Mouse (Mus musculus): ENCODE results near the gene Plvap. TPM values are rescaled to one million over a fixed set of nuclear protein-coding genes. Genes with fewer than 3 reads are reported as not detected.

Plvap gene
- polyA plus RNA-seq, 1 experiment from 2014 or later, result 6.5 TPM

DNA sequence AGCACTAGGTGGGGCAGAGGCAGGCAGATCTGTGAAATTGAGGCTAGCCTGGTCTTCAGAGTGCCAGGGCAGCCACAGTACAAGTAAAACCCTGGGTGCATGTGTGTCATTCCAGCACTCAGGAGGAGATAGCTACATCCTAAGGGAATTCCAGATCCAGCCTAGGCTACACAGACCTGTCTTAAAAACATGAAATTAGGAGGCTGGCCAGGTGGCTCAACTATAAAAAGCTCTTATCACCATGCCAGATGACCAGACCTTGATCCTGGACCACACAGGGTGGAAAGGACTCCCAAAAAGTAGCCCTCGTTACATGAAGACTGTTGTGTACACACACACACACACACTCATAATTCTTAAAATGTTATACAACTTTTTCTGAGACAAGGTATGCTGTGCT, 43.6 kb downstream of the Plvap start:
- Histone ChIP-seq H3K27me3 (ENCODE audit: control insufficient read depth, insufficient read depth, low read depth, low read length) (no peaks in the 10 kb centered on the region), H3K36me3 (ENCODE audit: control insufficient read depth, insufficient read depth, low read length) (peaks cover 14% of the 10 kb centered on the region), H3K4me3 (ENCODE audit: low read depth, low read length) (no peak overlapping the region), H3K4me2 (ENCODE audit: low read length) (no peak overlapping the region), H3K4me1 (ENCODE audit: control insufficient read depth, insufficient read depth, low read length) (peaks cover 29% of the 10 kb centered on the region), H3K27ac (ENCODE audit: low read length) (no peak overlapping the region), H3K9ac (ENCODE audit: low read depth, low read length) (no peak overlapping the region), H3K9me3 (replicated peaks; ENCODE audit: control insufficient read depth, low read length, poor library complexity, severe bottlenecking) (no peaks in the 10 kb centered on the region)
- ATAC-seq, result no peak
- 94% methylated on average over 1 of the region's 1 CpGs for WGBS

DNA sequence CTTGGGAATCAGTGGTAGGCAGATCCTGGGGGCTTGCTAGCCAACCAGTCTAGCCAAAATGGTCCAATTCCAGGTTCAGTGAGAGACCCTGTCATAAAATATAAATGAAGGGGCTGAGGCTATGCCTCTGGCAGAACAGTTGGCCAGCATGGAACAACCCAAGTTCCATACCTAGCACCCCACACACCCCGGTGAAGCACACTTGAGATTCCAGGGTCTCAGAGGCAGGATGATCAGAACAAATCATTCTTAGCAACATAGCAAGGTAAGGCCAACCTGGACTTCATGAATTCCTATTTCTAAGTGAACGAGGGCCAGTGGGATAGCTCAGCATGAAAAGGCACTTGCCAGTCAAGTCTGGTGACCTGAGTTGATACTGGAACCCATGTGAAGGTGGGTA, 44.4 kb downstream of the Plvap start:
- ATAC-seq, result no peak
- no peak overlapping the region for H3K4me2 ChIP-seq (ENCODE audit: low read length)
- no peaks in the 10 kb centered on the region for H3K9me3 ChIP-seq (replicated peaks; ENCODE audit: control insufficient read depth, low read length, poor library complexity, severe bottlenecking)
- H3K4me3 ChIP-seq (ENCODE audit: low read depth, low read length), result no peak overlapping the region
- H3K36me3 ChIP-seq (ENCODE audit: control insufficient read depth, insufficient read depth, low read length), result peaks cover 7% of the 10 kb centered on the region
- no peak overlapping the region for H3K9ac ChIP-seq (ENCODE audit: low read depth, low read length)
- H3K27ac ChIP-seq (ENCODE audit: low read length), result no peak overlapping the region
- H3K27me3 ChIP-seq (ENCODE audit: control insufficient read depth, insufficient read depth, low read depth, low read length), result no peaks in the 10 kb centered on the region
- peaks cover 35% of the 10 kb centered on the region for H3K4me1 ChIP-seq (ENCODE audit: control insufficient read depth, insufficient read depth, low read length)
- WGBS, result 82% methylated on average over 2 of the region's 2 CpGs

DNA sequence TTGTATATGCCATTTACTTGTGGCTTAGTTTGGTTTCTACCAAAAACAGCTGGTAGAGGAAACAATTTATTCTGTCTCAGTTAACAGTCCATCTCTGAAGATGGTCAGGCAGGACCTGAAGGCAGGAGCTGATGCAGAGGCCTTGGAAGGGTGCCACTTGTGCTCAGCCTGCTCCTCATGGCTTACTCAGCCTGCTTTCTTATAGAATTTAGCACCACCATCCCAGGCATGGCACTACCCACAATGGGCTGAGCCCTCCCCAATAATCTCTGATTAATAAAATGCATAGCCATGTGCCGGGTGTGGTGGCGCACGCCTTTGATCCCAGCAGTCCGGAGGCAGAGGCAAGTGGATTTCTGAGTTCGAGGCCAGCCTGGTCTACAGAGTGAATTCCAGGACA, 45.4 kb downstream of the Plvap start:
- no peaks in the 10 kb centered on the region for H3K27me3 ChIP-seq (ENCODE audit: control insufficient read depth, insufficient read depth, low read depth, low read length)
- H3K4me2 ChIP-seq (ENCODE audit: low read length), result no peak overlapping the region
- no peak for ATAC-seq
- no peak overlapping the region for H3K9ac ChIP-seq (ENCODE audit: low read depth, low read length)
- H3K4me3 ChIP-seq (ENCODE audit: low read depth, low read length), result no peak overlapping the region
- H3K27ac ChIP-seq (ENCODE audit: low read length), result no peak overlapping the region
- H3K36me3 ChIP-seq (ENCODE audit: control insufficient read depth, insufficient read depth, low read length), result peaks cover 2% of the 10 kb centered on the region
- peaks cover 42% of the 10 kb centered on the region for H3K4me1 ChIP-seq (ENCODE audit: control insufficient read depth, insufficient read depth, low read length)
- no peaks in the 10 kb centered on the region for H3K9me3 ChIP-seq (replicated peaks; ENCODE audit: control insufficient read depth, low read length, poor library complexity, severe bottlenecking)
- 96% methylated on average over 5 of the region's 5 CpGs for WGBS

DNA sequence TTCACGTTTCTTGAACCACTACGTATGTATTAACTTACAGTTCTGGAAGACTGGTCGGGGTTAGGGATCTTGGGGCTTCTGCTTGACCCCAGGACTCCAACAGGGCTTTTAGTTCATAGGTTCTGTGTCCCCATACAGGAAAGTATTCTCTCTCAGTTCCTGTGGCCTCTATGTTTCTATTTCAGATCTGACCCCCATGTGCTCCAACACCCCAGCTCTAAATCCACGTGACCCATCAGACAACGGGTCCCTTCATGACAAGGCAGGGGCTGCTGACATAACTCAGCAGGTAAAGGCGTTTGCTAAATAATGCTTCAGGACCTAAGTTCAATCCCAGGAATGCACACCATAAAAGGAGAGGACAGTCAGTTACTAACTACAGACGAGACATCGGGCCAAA, 45.8 kb downstream of the Plvap start:
- H3K4me1 ChIP-seq (ENCODE audit: control insufficient read depth, insufficient read depth, low read length), result peaks cover 45% of the 10 kb centered on the region
- no peaks in the 10 kb centered on the region for H3K9me3 ChIP-seq (replicated peaks; ENCODE audit: control insufficient read depth, low read length, poor library complexity, severe bottlenecking)
- H3K27me3 ChIP-seq (ENCODE audit: control insufficient read depth, insufficient read depth, low read depth, low read length), result no peaks in the 10 kb centered on the region
- H3K4me2 ChIP-seq (ENCODE audit: low read length), result peak overlapping the region; percentile 95
- H3K27ac ChIP-seq (ENCODE audit: low read length), result no peak overlapping the region
- WGBS, result 82% methylated on average over 8 of the region's 8 CpGs
- peak overlapping the region; percentile 89; the same call in 1 of the 2 replicates for H3K4me3 ChIP-seq (ENCODE audit: low read depth, low read length)
- H3K9ac ChIP-seq (ENCODE audit: low read depth, low read length), result no peak overlapping the region; the same call in 1 of the 2 replicates
- ATAC-seq, result no peak
- H3K36me3 ChIP-seq (ENCODE audit: control insufficient read depth, insufficient read depth, low read length), result peaks cover 7% of the 10 kb centered on the region

DNA sequence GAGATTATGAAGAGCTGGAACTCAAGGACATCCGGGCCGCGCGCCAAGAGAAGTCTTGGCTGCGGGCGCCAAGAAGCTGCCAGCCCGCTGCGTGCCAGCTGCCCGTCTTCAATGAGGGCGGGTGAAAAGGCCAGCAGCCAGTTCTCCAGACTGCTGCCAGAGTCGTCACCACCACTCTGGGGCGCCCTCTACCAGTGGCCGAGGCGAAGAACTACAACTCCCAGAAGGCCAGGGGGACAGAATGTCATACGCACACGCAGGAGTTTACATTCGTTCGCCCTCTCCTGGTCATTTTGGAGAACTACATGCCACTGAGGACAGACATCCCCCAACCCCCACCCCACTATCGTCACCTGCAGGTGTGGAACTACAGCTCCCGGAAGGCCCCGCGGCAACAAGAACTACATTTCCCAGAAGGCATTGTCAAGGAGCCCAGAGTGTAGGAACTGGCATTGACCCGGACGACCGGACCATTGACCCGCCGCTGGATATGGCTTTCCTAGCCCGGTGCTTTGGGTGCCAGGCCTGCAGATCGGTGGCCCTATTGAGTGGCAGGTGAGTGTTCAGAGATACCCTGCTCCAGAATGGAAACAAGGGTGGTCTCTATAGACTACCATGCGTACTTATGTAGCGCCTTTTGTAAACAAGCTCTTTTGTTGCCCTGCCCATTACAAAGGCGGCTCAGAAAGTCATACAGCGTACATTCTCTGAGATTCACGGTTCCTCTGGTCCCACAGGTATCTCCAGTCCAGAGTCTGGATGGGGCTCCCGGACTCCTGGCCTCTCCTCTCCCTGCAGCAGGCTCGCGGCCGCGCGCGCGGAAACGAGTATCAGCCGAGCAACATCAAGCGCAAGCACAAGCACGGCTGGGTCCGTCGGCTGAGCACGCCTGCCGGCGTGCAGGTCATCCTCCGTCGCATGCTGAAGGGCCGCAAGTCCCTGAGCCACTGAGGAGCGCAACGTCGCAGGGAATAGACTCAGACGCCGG, 46.7 kb downstream of the Plvap start, which contains the start of gene Mrpl34:
TSS of gene Mrpl34 (plus strand) at position 447 of the 988 bp plus-strand sequence.
- no peaks in the 10 kb centered on the region for H3K9me3 ChIP-seq (replicated peaks; ENCODE audit: control insufficient read depth, low read length, poor library complexity, severe bottlenecking)
- H3K4me2 ChIP-seq (ENCODE audit: low read length), result peak within 1 kb of the TSS; percentile 95
- H3K9ac ChIP-seq (ENCODE audit: low read depth, low read length), result peak within 1 kb of the TSS; percentile 93
- H3K27ac ChIP-seq (ENCODE audit: low read length), result peak within 1 kb of the TSS; percentile 86
- H3K36me3 ChIP-seq (ENCODE audit: control insufficient read depth, insufficient read depth, low read length), result peaks cover 7% of the 10 kb centered on the region
- under 1% methylated on average over 59 of the region's 59 CpGs for WGBS
- ATAC-seq, result peak; percentile 71
- H3K4me3 ChIP-seq (ENCODE audit: low read depth, low read length), result peak within 1 kb of the TSS; percentile 89
- peaks cover 39% of the 10 kb centered on the region for H3K4me1 ChIP-seq (ENCODE audit: control insufficient read depth, insufficient read depth, low read length)
- no peaks in the 10 kb centered on the region for H3K27me3 ChIP-seq (ENCODE audit: control insufficient read depth, insufficient read depth, low read depth, low read length)

DNA sequence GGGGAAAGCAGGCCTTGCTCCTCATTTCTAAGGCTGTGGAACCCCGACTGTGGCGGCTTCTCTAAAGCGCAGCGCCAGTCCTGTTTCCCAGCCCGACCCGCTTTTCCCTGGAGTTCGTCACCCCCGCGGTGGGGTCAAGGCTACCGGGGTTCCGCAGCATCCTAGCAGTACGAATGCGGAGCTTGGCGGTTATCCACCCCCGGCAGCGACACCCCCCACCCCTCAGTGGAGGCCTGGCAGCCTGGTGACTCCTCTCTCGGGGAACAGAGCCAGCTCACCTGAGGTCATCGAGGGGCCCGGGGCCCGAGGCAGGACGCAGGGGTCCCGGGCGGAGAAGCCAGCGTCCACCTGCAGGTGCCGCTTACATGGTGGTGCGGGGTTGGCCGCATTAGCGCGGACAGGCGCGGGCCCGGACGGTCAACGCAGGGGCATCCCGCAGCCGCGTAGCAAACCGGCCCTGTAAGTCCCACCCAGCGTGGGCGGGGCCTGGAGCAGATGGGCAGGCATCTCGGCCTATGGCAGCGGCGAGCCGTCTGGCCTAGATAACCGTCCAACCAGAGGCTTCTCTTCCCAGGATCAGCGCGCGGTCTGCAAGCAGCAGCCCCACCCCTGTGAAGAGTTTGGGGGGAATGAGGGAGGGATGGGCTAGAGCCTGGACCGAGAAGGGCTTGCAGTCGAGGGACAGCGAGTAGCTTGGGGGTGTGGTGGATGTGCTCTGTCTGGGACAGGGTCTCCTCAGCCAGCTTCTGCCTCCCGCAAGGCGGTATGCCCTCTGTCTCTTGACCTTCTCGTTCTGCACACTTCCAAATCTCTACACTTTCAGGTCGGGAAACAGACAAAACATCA, 48.1 kb downstream of the Plvap start, which contains the start of gene Abhd8:
TSS of gene Abhd8 (minus strand) at position 468 of the 846 bp plus-strand sequence.
- under 1% methylated on average over 55 of the region's 55 CpGs for WGBS
- no peaks in the 10 kb centered on the region for H3K27me3 ChIP-seq (ENCODE audit: control insufficient read depth, insufficient read depth, low read depth, low read length)
- peaks cover 11% of the 10 kb centered on the region for H3K36me3 ChIP-seq (ENCODE audit: control insufficient read depth, insufficient read depth, low read length)
- H3K9ac ChIP-seq (ENCODE audit: low read depth, low read length), result peak within 1 kb of the TSS; percentile 93
- peak within 1 kb of the TSS; percentile 89 for H3K4me3 ChIP-seq (ENCODE audit: low read depth, low read length)
- peak; percentile 83 for ATAC-seq
- H3K27ac ChIP-seq (ENCODE audit: low read length), result peak within 1 kb of the TSS; percentile 86
- H3K9me3 ChIP-seq (replicated peaks; ENCODE audit: control insufficient read depth, low read length, poor library complexity, severe bottlenecking), result no peaks in the 10 kb centered on the region
- H3K4me1 ChIP-seq (ENCODE audit: control insufficient read depth, insufficient read depth, low read length), result peaks cover 38% of the 10 kb centered on the region
- peak within 1 kb of the TSS; percentile 82 for H3K4me2 ChIP-seq (ENCODE audit: low read length)

DNA sequence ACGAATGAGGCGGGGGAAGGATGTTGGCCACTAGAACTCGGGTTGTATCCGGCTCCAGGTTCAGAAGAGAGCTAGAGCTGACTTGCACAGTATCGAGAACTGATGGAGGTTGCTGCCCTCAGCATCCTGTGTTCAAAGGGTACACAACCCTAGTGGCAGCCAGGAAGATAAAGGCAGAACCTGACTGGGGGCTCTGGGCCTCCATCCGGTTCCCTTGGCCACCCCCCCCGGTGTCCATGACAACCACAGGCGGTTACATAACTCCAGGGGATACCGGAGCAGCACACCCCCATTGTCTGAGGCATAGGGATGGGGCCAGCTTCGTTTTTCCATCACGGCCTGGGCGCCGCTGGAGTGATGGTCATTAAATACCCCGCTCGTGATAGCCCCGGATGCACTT, 48.8 kb downstream of the Plvap start:
- H3K4me1 ChIP-seq (ENCODE audit: control insufficient read depth, insufficient read depth, low read length), result peaks cover 38% of the 10 kb centered on the region
- peak; percentile 0; the same call in 1 of the 2 replicates for ATAC-seq
- WGBS, result 3% methylated on average over 16 of the region's 16 CpGs

DNA sequence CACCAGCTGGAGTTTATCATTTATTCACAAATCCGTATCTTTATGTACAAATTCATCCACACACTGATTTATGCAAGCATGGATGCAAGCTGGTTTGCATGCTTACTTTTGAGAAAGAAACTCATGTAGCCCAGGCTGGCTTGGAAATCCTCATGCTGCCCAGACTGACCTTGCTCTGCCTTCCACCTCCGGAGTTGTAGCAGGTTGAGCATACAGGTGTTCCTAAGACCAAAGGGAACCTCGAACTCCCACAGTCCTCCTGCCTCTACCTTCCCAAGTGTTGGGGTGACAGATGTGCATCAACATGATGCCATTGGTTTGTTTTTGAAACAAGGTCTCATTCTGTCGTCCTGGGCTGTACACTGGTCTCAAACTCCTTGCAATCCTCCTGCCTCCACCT, 49.4 kb downstream of the Plvap start:
- H3K9me3 ChIP-seq (replicated peaks; ENCODE audit: control insufficient read depth, low read length, poor library complexity, severe bottlenecking), result no peaks in the 10 kb centered on the region
- peak overlapping the region; percentile 82 for H3K4me2 ChIP-seq (ENCODE audit: low read length)
- no peak for ATAC-seq
- H3K4me1 ChIP-seq (ENCODE audit: control insufficient read depth, insufficient read depth, low read length), result peaks cover 38% of the 10 kb centered on the region
- no peak overlapping the region for H3K27ac ChIP-seq (ENCODE audit: low read length)
- H3K36me3 ChIP-seq (ENCODE audit: control insufficient read depth, insufficient read depth, low read length), result peaks cover 14% of the 10 kb centered on the region
- WGBS, result 79% methylated on average over 4 of the region's 4 CpGs
- no peaks in the 10 kb centered on the region for H3K27me3 ChIP-seq (ENCODE audit: control insufficient read depth, insufficient read depth, low read depth, low read length)
- peak overlapping the region; percentile 89 for H3K4me3 ChIP-seq (ENCODE audit: low read depth, low read length)
- H3K9ac ChIP-seq (ENCODE audit: low read depth, low read length), result peak overlapping the region; percentile 93

More for the DNA sequence above, 48.8 kb downstream of the Plvap start:
- H3K4me2 ChIP-seq (ENCODE audit: low read length), result peak overlapping the region; percentile 82
- no peaks in the 10 kb centered on the region for H3K9me3 ChIP-seq (replicated peaks; ENCODE audit: control insufficient read depth, low read length, poor library complexity, severe bottlenecking)
- H3K27ac ChIP-seq (ENCODE audit: low read length), result peak overlapping the region; percentile 86
- no peaks in the 10 kb centered on the region for H3K27me3 ChIP-seq (ENCODE audit: control insufficient read depth, insufficient read depth, low read depth, low read length)
- H3K36me3 ChIP-seq (ENCODE audit: control insufficient read depth, insufficient read depth, low read length), result peaks cover 14% of the 10 kb centered on the region
- peak overlapping the region; percentile 89 for H3K4me3 ChIP-seq (ENCODE audit: low read depth, low read length)
- H3K9ac ChIP-seq (ENCODE audit: low read depth, low read length), result peak overlapping the region; percentile 93

Measured in midbrain, embryonic 16.5 days (tissue).